Mouse (Mus musculus) lung, postnatal 4 days (tissue): ENCODE measurements around the gene Hivep3.

Experiments used
- DNase-seq, 2 experiments: peaks; one replicate each; pipeline ENCODE4 v3.0.0; 2021

The Hivep3 gene

DNA sequence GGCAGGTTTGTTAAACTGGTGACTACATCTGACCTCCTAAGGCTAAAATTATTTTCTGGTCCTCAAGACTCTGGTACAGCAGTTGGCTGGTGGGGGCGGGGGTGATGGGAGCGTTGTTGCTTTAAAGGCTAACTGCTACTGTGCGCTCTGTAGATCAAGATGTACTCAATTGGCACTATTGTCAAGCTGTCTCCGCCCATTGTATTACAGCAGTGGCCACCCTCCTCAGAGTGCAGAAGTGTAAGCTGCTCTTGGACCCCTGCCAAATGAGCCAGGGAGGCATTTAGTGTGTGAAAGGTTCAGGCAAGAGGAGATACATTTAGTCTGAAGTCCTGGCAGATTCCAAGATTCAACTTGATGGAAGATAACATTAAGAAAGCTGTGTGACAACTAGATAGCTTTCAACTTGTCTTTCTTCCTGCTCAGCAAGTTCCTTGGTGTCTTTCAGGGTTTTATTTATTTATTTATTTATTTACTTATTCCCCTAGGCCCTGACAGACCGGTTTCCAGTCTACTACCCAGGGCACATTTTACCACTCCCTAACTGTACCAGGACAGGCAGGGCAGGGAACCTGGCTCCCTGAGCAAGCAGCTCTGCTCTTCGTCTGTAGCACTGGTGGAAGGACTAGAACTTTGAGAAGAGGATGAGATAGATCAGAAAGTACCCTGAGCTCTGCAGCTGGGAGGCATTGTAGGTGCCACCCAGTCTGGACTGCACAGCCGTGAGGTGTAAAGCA lies 83.2 kb downstream of the Hivep3 start:
- peak; percentile 63 to 78 for DNase-seq

- no peak for DNase-seq
Measured at GRCm38 (mm10) chr4:119825956-119826355, 92.4 kb downstream of the Hivep3 start.

GRCm38 (mm10) chr4:119828386-119828785 lies 94.8 kb downstream of the Hivep3 start:
- DNase-seq: no peak

DNA sequence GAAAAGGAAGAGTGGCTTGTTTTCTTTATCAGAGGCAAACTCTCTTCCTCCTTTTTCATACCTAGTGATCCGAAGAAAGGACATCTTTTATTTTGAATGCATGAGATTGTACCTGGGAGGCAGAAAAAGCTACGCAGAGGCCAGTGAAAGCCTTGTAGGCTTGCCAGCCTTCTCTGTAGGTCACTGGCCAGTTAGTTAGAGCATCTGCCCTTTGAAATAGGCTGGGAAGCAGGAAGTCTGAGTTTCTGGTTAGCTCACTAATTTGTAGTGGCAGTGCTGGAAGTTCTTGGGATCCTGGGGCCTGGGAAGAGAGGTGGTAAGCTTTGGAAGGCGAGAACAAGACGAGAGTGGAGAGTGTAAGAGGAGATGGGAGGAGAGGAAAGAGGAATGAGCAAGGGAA lies 95.4 kb downstream of the Hivep3 start:
- no peak for DNase-seq

DNA sequence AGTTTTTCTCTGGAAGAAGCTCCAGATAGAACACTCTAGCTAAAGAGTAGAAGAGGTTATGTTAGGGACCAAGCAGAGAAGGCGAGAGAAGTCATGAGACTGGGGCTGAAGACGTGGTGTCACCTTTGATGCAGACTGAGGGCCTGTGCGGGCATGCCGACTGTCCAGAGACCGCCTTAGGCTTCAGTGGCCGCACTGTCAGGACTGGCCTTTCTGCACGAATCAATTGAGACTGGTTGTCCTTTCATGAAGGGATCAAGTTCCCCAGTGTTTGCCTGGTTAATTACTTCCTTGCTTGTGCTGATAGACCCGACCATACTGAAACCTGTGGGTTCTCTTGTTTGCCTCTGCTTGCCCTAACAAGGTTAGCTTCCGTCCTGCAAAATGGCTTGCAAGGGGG lies 99.7 kb downstream of the Hivep3 start:
- DNase-seq: no peak

GRCm38 (mm10) chr4:119833884-119834283 lies 100.3 kb downstream of the Hivep3 start:
- no peak for DNase-seq

DNA sequence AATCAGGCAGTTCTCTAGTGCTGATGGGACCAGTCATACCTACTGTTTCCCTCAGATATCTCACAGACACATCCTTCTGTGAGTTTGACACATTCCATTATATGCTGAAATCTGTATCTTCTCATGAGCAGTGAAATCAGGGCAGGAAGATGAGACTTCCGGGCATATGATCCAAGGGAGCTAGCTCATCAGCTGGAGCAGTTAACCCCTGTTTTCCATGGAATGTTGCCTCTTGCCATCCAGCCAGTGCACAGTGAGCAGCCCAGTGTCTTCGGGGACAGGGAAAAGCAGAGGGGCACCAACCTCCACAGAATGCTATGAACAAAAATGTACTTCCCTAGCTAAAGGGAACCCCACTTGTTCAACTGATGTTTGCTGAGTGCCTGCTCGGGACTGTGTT lies 102.6 kb downstream of the Hivep3 start:
- DNase-seq: no peak

- DNase-seq: no peak
Measured at GRCm38 (mm10) chr4:119837505-119838065, 104.0 kb downstream of the Hivep3 start.

- no peak for DNase-seq
Measured at GRCm38 (mm10) chr4:119838308-119838707, 104.7 kb downstream of the Hivep3 start.

DNA sequence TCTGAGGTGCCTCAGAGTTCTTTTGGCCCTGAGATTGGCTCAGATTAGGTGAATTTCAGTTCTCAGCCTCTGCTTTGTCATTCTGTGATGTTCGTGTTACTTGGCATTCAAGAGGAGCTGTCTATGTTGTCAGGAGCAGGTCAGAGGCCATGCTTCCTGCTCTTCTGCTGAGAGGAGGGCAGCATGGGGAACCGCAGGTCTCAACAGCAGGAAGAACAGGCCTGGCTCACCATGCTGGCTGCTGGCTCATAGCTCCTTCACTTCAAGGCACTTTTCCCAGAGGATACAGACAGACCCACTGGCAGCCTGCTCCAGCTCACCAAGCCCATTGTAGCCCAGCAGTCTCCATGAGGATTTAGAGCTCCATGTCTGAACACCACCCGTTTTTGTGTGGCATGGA lies 109.7 kb downstream of the Hivep3 start:
- no peak for DNase-seq

DNA sequence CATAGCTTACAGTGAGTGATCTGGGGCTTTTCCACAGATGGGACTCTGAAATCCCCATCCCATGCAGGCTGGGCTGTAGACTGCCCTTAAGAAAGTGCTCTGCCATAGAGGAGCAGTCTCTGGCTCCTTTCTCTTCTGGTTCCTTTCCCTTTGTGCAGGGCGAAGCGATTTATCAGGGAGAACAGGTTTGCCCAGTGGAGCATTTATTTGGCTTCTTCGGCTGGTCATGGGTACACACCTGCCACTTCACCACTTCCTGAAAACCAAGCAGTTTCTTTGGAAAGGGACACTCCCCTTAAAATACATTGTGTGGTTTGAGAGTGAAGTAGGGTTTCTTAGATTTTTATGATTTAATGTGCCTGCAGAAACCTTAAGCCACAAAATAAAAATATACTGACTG lies 110.7 kb downstream of the Hivep3 start:
- DNase-seq: peak; percentile 21 to 44

DNA sequence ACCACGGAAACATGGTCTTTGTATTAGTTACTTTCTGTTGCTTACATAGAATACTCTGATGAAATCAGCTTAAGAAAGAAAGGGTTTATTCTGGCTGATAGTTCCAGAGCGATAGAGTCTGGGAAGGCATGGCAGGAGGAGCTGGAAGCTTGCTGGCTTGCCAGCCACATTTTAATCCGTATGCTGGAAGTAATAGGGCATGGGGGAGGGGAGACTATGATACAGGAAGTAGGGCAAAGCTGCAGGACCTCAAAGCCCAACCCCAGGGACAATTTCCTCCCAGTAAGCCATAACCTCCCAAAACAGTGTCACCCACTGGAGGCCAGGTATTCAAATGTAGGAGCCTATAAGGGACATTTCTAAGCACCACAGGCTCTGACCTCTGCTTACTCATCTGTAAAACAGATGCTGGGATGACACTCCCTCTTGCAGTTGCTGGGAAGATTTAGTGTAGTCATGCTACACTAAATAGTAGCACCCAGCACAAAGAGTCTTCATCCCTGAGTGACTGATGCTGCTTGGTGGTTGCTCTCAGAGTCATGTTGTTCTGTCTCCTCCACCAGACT lies 112.1 kb downstream of the Hivep3 start:
- no peak for DNase-seq

DNA sequence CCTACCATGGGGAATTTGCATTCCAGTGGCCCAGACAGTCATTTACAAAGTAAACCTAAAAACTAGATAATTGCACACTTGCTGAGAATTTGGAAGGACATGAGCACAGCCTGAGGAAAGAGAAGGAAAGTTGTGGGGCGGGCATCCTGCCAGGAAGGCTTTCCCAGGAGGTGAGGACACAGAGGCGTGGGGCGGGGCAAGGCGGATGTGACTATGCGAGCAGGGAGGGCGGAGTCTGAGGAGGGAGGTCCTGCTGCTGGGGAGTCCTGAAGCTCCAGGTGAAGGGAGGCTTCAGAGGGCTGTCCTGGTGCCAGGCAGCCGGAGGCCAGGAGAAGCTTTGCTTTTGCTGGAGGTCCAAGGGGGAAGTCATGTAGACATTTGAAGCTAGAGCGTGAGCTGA lies 118.9 kb downstream of the Hivep3 start:
- DNase-seq: peak; percentile 75 to 83

DNA sequence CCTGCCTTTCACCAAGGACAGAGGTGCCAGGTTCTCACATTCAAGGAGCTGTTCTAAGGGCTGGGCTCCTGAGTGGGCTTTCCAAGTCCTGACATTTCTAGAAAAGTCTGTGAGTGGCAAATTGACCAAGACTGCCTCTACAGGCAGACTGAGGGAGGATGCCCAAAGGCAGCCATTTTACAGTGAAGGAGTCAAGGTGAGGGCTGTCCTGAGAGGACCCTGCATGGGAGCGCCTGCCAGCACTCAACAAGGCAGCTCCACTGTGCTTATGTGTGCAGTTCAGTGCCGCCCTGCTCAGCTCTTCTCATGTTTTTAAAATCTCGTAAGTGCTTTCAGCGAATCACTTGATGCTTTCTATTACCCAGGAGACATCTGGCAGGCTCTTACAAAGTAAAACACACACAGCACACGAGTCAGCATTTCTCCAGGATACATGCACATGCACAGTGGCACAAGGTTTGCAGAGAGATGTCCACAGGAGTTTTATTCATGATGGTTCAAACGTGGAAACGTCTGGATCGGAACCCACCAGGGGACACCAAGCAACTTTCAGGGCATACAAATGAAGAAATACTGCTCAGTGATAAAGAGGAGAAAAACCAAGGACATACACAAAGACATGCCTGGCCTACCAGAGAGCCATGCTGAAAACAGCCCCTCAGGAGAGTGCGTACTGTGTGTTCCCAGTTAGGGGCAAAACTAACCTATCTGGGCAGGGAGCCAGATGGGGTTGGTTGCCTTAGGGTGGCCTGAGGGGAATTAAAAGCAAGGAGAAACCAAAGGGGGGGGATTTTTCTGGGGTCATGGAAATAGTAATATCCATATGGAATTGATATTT lies 120.9 kb downstream of the Hivep3 start:
- peak in 1 of 2 experiments; percentile 49 for DNase-seq

DNA sequence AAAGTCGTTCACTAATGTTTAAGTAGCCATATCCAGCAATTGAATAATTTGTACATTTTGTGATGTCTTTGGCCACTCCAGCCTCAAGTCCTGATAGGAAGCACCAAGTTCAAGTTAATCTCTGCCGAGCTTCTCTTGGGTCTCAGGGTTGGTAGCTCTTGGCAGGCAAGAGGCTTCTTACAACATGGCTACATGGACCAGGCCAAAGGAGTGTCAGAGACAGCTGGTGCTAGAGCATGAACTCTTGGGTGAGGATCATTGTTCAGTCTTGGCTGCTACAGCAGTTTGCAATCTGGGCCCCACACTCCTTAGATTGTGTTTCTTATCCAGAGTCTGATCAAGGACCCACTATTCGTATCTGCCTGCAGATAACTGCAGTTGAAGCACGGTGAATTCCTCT lies 125.9 kb downstream of the Hivep3 start:
- DNase-seq: peak; percentile 30 to 72

GRCm38 (mm10) chr4:119861001-119861400 lies 127.4 kb downstream of the Hivep3 start:
- DNase-seq: no peak

GRCm38 (mm10) chr4:119865827-119866455 lies 132.4 kb downstream of the Hivep3 start:
- peak; percentile 15 to 71 for DNase-seq

DNA sequence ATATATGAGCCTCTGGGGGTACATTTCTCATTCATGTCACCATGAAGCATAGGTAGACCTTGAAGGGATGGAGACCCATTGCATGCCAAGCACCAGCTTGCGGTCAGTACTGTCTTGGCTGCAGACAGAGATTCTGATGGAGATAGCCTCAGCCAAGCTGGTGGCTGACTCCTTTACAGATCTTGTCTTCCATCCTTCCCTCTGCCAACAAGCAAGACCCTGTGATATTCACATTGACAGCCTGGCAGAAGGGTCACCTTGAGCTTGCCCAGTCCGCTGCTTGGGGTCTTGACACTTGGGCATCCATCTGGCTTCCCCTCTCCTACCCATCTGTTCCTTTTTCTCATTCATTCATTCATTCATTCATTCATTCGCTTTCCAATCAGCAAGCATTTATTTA lies 133.5 kb downstream of the Hivep3 start:
- no peak for DNase-seq

DNA sequence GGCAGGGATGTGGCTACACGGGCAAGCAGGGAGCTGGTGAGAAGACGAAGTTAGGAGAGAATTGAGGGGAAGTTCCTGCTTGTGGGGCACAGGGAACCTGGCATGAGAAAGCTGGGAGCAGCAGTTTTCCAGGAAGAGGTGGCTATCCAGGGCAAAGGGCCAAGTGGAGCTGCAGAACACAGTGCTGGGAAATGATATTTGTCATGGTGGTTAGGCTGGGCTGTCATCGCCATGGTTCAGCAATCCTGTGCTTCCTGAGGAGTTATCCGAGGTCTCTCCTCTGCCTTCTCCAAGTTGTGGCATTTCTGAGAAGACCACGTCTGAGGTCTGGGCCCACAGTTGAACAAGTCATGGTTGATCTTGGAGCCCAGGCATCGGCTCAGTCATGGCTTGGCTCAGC lies 136.8 kb downstream of the Hivep3 start:
- DNase-seq: peak in 1 of 2 experiments; percentile 38

DNA sequence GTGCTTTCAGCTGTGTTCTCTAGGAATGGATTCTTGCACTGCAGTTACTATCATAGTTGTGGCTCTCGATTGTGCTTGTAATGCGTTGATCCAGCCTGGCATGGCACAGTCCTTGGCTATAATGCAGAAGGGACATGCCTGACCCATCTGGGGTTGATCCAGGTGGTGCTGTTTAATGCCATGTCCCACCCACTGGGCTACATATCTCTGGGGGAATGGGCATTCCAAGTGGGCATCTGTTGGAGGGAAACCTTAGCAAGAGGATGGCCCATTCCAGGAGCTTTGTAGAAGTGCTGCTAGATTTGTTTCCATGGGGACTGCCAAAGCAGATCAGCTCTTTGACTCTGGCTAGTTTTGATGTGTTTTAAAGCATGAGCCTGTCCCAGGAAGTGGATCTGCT lies 137.9 kb downstream of the Hivep3 start:
- DNase-seq: no peak

DNA sequence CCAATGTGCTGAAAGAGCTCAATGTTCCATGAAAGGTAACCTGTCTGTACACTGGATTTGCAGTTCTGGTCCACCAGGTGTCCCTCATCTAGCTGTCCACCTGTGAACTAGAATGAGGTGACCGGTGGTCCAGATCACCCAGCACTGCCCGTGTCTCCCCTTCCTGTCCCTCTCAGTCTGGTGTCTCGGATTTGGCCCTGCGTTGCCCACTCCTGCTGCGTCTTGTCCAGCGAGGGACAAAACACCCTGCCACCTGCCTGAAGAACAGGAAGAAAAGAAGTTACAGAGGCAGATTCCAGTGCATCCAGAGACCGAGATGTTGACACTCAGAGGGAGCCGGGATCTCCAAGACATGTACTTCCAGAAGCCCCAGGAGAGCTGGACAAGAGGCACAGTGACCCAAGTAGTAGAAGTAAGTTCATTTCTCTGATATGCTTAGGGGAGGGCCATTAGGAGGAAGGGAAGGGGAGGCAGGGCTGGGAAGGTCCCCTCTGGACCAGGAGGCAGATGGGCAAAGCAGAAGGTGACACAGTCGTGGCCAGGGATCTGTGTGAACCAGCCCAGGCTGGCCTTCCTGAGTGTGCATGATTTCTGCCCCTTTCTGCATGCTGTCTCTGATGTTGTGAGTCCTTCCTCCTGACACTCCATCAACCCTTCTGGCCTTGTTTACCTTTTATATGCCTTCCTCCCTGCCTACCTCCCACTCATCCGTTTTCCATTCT lies 138.4 kb downstream of the Hivep3 start:
- DNase-seq: no peak

- no peak for DNase-seq
Measured at GRCm38 (mm10) chr4:119873935-119874334, 140.4 kb downstream of the Hivep3 start.
